Mouse (Mus musculus): ENCODE data around the gene Ankrd1. TPM values are rescaled to one million over a fixed set of nuclear protein-coding genes. Genes with fewer than 3 reads are reported as not detected.

The Ankrd1 gene
- polyA plus RNA-seq, 1 experiment from 2014 or later: 0.14 TPM

- DNase-seq (no peak), ATAC-seq (ENCODE audit: low FRiP score, low TSS enrichment) (no peak)
- Histone ChIP-seq H3K4me1 (ENCODE audit: control insufficient read depth, insufficient read depth, low read length) (no peaks in the 10 kb centered on the region), H3K27me3 (ENCODE audit: control insufficient read depth, insufficient read depth, low read length) (no peaks in the 10 kb centered on the region), H3K9me3 (ENCODE audit: control insufficient read depth, low read length) (no peaks in the 10 kb centered on the region), H3K36me3 (ENCODE audit: control insufficient read depth, insufficient read depth, low read length) (peaks cover 84% of the 10 kb centered on the region), H3K27ac (replicated peaks; ENCODE audit: low read depth, low read length) (no peak overlapping the region), H3K9ac (replicated peaks; ENCODE audit: low read length) (no peak overlapping the region), H3K4me3 (replicated peaks; ENCODE audit: low read depth, low read length) (no peak overlapping the region), H3K4me2 (ENCODE audit: low read length) (no peak overlapping the region)
- WGBS: 96% methylated on average over 1 of the region's 1 CpGs
These were observed 21.6 kb downstream of the Ankrd1 start for GRCm38 (mm10) chr19:36098265-36098664.

GRCm38 (mm10) chr19:36097194-36097593 is 22.7 kb downstream of the Ankrd1 start:
- ATAC-seq (ENCODE audit: low FRiP score, low TSS enrichment) (no peak), DNase-seq (no peak)
- WGBS: 94% methylated on average over 3 of the region's 3 CpGs
- Histone ChIP-seq H3K4me2 (ENCODE audit: low read length) (no peak overlapping the region), H3K4me1 (ENCODE audit: control insufficient read depth, insufficient read depth, low read length) (no peaks in the 10 kb centered on the region), H3K36me3 (ENCODE audit: control insufficient read depth, insufficient read depth, low read length) (peaks cover 83% of the 10 kb centered on the region), H3K9ac (replicated peaks; ENCODE audit: low read length) (no peak overlapping the region), H3K27ac (replicated peaks; ENCODE audit: low read depth, low read length) (no peak overlapping the region), H3K4me3 (replicated peaks; ENCODE audit: low read depth, low read length) (no peak overlapping the region), H3K9me3 (ENCODE audit: control insufficient read depth, low read length) (no peaks in the 10 kb centered on the region), H3K27me3 (ENCODE audit: control insufficient read depth, insufficient read depth, low read length) (no peaks in the 10 kb centered on the region)

GRCm38 (mm10) chr19:36090781-36091180 is 29.1 kb downstream of the Ankrd1 start:
- ATAC-seq (ENCODE audit: low FRiP score, low TSS enrichment) (no peak), DNase-seq (peak; percentile 69)
- 63% methylated on average over 5 of the region's 5 CpGs for WGBS
- Histone ChIP-seq H3K9me3 (ENCODE audit: control insufficient read depth, low read length) (no peaks in the 10 kb centered on the region), H3K27ac (replicated peaks; ENCODE audit: low read depth, low read length) (no peak overlapping the region), H3K36me3 (ENCODE audit: control insufficient read depth, insufficient read depth, low read length) (peaks cover 63% of the 10 kb centered on the region), H3K4me2 (ENCODE audit: low read length) (no peak overlapping the region), H3K9ac (replicated peaks; ENCODE audit: low read length) (no peak overlapping the region), H3K4me1 (ENCODE audit: control insufficient read depth, insufficient read depth, low read length) (no peaks in the 10 kb centered on the region), H3K4me3 (replicated peaks; ENCODE audit: low read depth, low read length) (no peak overlapping the region), H3K27me3 (ENCODE audit: control insufficient read depth, insufficient read depth, low read length) (no peaks in the 10 kb centered on the region)

- WGBS: 2% methylated on average over 34 of the region's 34 CpGs
- peak; percentile 96 for DNase-seq
- Histone ChIP-seq H3K4me2 (ENCODE audit: low read length) (peak within 1 kb of the TSS; percentile 75), H3K4me1 (ENCODE audit: control insufficient read depth, insufficient read depth, low read length) (peaks cover 7% of the 10 kb centered on the region), H3K4me3 (replicated peaks; ENCODE audit: low read depth, low read length) (peak within 1 kb of the TSS; percentile 66), H3K27me3 (ENCODE audit: control insufficient read depth, insufficient read depth, low read length) (no peaks in the 10 kb centered on the region), H3K9me3 (ENCODE audit: control insufficient read depth, low read length) (no peaks in the 10 kb centered on the region), H3K27ac (replicated peaks; ENCODE audit: low read depth, low read length) (peak within 1 kb of the TSS; percentile 37; the same call in 1 of the 2 replicates), H3K9ac (replicated peaks; ENCODE audit: low read length) (peak within 1 kb of the TSS; percentile 73), H3K36me3 (ENCODE audit: control insufficient read depth, insufficient read depth, low read length) (peaks cover 8% of the 10 kb centered on the region)
- peak; percentile 95 for ATAC-seq (ENCODE audit: low FRiP score, low TSS enrichment)
These were observed 36.4 kb downstream of the Ankrd1 start, which contains the start of gene Rpp30 for GRCm38 (mm10) chr19:36083262-36084225. Gene Rpp30 (plus strand): TSS chr19:36083716.

GRCm38 (mm10) chr19:36082606-36083261 is 37.2 kb downstream of the Ankrd1 start:
- peak; percentile 81 for ATAC-seq (ENCODE audit: low FRiP score, low TSS enrichment)
- H3K36me3 ChIP-seq (ENCODE audit: control insufficient read depth, insufficient read depth, low read length): no peaks in the 10 kb centered on the region
- H3K4me2 ChIP-seq (ENCODE audit: low read length): peak overlapping the region; percentile 75
- DNase-seq: peak; percentile 91
- WGBS: 40% methylated on average over 7 of the region's 7 CpGs
- H3K4me1 ChIP-seq (ENCODE audit: control insufficient read depth, insufficient read depth, low read length): peaks cover 7% of the 10 kb centered on the region
- no peaks in the 10 kb centered on the region for H3K27me3 ChIP-seq (ENCODE audit: control insufficient read depth, insufficient read depth, low read length)
- H3K9ac ChIP-seq (replicated peaks; ENCODE audit: low read length): no peak overlapping the region; the same call in 1 of the 2 replicates
- H3K4me3 ChIP-seq (replicated peaks; ENCODE audit: low read depth, low read length): peak overlapping the region; percentile 66
- no peak overlapping the region for H3K27ac ChIP-seq (replicated peaks; ENCODE audit: low read depth, low read length)
- no peaks in the 10 kb centered on the region for H3K9me3 ChIP-seq (ENCODE audit: control insufficient read depth, low read length)

GRCm38 (mm10) chr19:36062801-36063529 is 56.9 kb downstream of the Ankrd1 start:
- no peaks in the 10 kb centered on the region for H3K4me1 ChIP-seq (ENCODE audit: control insufficient read depth, insufficient read depth, low read length)
- ATAC-seq (ENCODE audit: low FRiP score, low TSS enrichment): no peak

More at GRCm38 (mm10) chr19:36062801-36063529, 56.9 kb downstream of the Ankrd1 start:
- H3K36me3 ChIP-seq (ENCODE audit: control insufficient read depth, insufficient read depth, low read length): no peaks in the 10 kb centered on the region
- WGBS: 73% methylated on average over 2 of the region's 2 CpGs
- peaks cover 4% of the 10 kb centered on the region; the same call in 1 of the 2 replicates for H3K27me3 ChIP-seq (ENCODE audit: control insufficient read depth, insufficient read depth, low read length)
- no peak overlapping the region for H3K27ac ChIP-seq (replicated peaks; ENCODE audit: low read depth, low read length)
- H3K4me2 ChIP-seq (ENCODE audit: low read length): no peak overlapping the region
- DNase-seq: peak; percentile 68
- H3K9me3 ChIP-seq (ENCODE audit: control insufficient read depth, low read length): no peaks in the 10 kb centered on the region
- no peak overlapping the region for H3K4me3 ChIP-seq (replicated peaks; ENCODE audit: low read depth, low read length)
- H3K9ac ChIP-seq (replicated peaks; ENCODE audit: low read length): no peak overlapping the region

Other genes starting within 250 kb of the Ankrd1 start
- 5.0 and 5.6 TPM in 2 replicates for gene Htr7, start 62.6 kb downstream of the Ankrd1 start, polyA plus RNA-seq (2014; fragmentation: Nextera tagmentation; extraction: Ambion mirVana)
- 71.7 and 74.3 TPM in 2 replicates for gene Rpp30, start 36.4 kb downstream of the Ankrd1 start, polyA plus RNA-seq (2014; fragmentation: Nextera tagmentation; extraction: Ambion mirVana)
- 7.7 and 7.8 TPM in 2 replicates for gene Pcgf5, start 228.2 kb upstream of the Ankrd1 start, polyA plus RNA-seq (2014; fragmentation: Nextera tagmentation; extraction: Ambion mirVana)

Measured in midbrain, embryonic 14.5 days (tissue).